Mouse (Mus musculus) neural tube, embryonic 12.5 days (tissue): Measurements from ENCODE around the gene Arhgef11. TPM values are rescaled to one million over a fixed set of nuclear protein-coding genes. Genes with fewer than 3 reads are reported as not detected.

Experiments used
- ATAC-seq: fragments of 200-750 bp; cut with Nextera tagmentation; 2 replicates; pipeline ENCODE4 v1.8.0; 2017; ENCODE audit warnings: low read depth, mild to moderate bottlenecking, moderate TSS enrichment, moderate library complexity; ENCODE audit not compliant: low FRiP score
- H3K27ac ChIP-seq: fragments of 300-500 bp; sonication (generic); 2 replicates; pipeline ENCODE4 v1.5.1; 2016
- H3K27me3 ChIP-seq: fragments of 300-500 bp; sonication (generic); replicated peaks from 2 replicates; pipeline ENCODE4 v1.6.1; 2016; ENCODE audit warnings: mild to moderate bottlenecking
- H3K36me3 ChIP-seq: fragments of 300-500 bp; sonication (generic); 2 replicates; pipeline ENCODE4 v1.6.1; 2016; ENCODE audit warnings: mild to moderate bottlenecking
- H3K4me1 ChIP-seq: fragments of 300-500 bp; sonication (generic); 2 replicates; pipeline ENCODE4 v1.6.1; 2016
- H3K4me2 ChIP-seq: fragments of 300-500 bp; sonication (generic); replicated peaks from 2 replicates; pipeline ENCODE4 v1.6.1; 2016; ENCODE audit warnings: mild to moderate bottlenecking
- H3K4me3 ChIP-seq: fragments of 300-500 bp; sonication (generic); 2 replicates; pipeline ENCODE4 v1.5.1; 2016
- H3K9ac ChIP-seq: fragments of 300-500 bp; sonication (generic); 2 replicates; pipeline ENCODE4 v1.6.1; 2016; ENCODE audit warnings: mild to moderate bottlenecking
- H3K9me3 ChIP-seq: fragments of 300-500 bp; sonication (generic); 2 replicates; pipeline ENCODE4 v1.6.1; 2016; ENCODE audit warnings: mild to moderate bottlenecking
- whole genome bisulfite sequencing: fragments of 180-500 bp; shearing (Covaris S2); methylation state at CpG from one replicate; pipeline ENCODE4 v1.1.7; 2016; 5-methylcytosine and 5-hydroxymethylcytosine counted together
- microRNA-seq: library from miRNA; unstranded; fragments of <30 nt; microRNA quantifications from one replicate; pipeline ENCODE4, GENCODE M21; 2017
- polyA plus RNA-seq: library from polyadenylated mRNA; unstranded; fragments of >200 nt; fragmentation: Nextera tagmentation; extraction: Ambion mirVana; gene quantifications from 2 replicates; pipeline ENCODE4 v1.2.1, GENCODE M21; 2016

Arhgef11 gene
- polyA plus RNA-seq, 1 experiment from 2014 or later, result 27.1 TPM

GRCm38 (mm10) chr3:87785626-87786214, 168.4 kb downstream of the Arhgef11 start:
- no peak overlapping the region for H3K27ac ChIP-seq
- no peaks in the 10 kb centered on the region for H3K9me3 ChIP-seq
- H3K27me3 ChIP-seq, result 0 out of 2 replicates have a peak, but pooled peaks cover 4% of the 10 kb centered on the region
- peaks cover 15% of the 10 kb centered on the region for H3K4me1 ChIP-seq
- 72% methylated on average over 6 of the region's 6 CpGs for WGBS
- ATAC-seq, result no peak
- H3K4me2 ChIP-seq, result no peak overlapping the region
- no peak overlapping the region for H3K9ac ChIP-seq
- no peak overlapping the region for H3K4me3 ChIP-seq
- H3K36me3 ChIP-seq, result no peaks in the 10 kb centered on the region

Small RNA genes lying within 50 kb of the gene (microRNA-seq; reads per million reads assigned to microRNA genes)
- not detected for gene Gm24109

Other genes with a start within 250 kb of the Arhgef11 start
- gene Fcrl1, start 241.2 kb upstream of the Arhgef11 start, polyA plus RNA-seq, result 0.22 and 0.29 TPM in 2 replicates
- gene Fcrl5, start 181.8 kb upstream of the Arhgef11 start, polyA plus RNA-seq, result not detected in 2 replicates
- 13.7 and 14.5 TPM in 2 replicates for gene Etv3, start 92.2 kb upstream of the Arhgef11 start, polyA plus RNA-seq
- gene Lrrc71, start 131.1 kb downstream of the Arhgef11 start, polyA plus RNA-seq, result 0.33 and 0.53 TPM in 2 replicates
- 93.8 and 141 TPM in 2 replicates for gene Ntrk1, start 177.6 kb downstream of the Arhgef11 start, polyA plus RNA-seq
- gene Insrr, start 179.4 kb downstream of the Arhgef11 start, polyA plus RNA-seq, result 1.4 and 1.9 TPM in 2 replicates
- 11.7 and 12.4 TPM in 2 replicates for gene Pear1, start 206.7 kb downstream of the Arhgef11 start, polyA plus RNA-seq
- gene Sh2d2a, start 229.2 kb downstream of the Arhgef11 start, polyA plus RNA-seq, result not detected in 2 replicates